Comparison of ENCODE assay signal across 8 mouse cellular contexts in genomic region chr10:60279941-60280301, GRCm38 (mm10). TPM values are rescaled to one million over a fixed set of nuclear protein-coding genes. Genes with fewer than 3 reads are reported as not detected.
DNase-seq lines count a peak whose midpoint lies in the region; ATAC-seq lines count a peak whose summit lies in the region.

No protein-coding gene starts in this region.

- WGBS in intestine, embryonic 15.5 days: 85% methylated on average over 9 of the region's 9 CpGs
- WGBS in liver, embryonic 11.5 days: 90% methylated on average over 9 of the region's 9 CpGs

- peaks cover 39% of the 10 kb centered on the region for H3K4me1 ChIP-seq in intestine, embryonic 15.5 days (replicated peaks)
- H3K4me1 ChIP-seq in liver, embryonic 11.5 days (replicated peaks; ENCODE audit: control insufficient read depth, insufficient read depth, low read length): peaks cover 37% of the 10 kb centered on the region

- no peaks in the 10 kb centered on the region for H3K9me3 ChIP-seq in intestine, embryonic 15.5 days
- no peaks in the 10 kb centered on the region for H3K9me3 ChIP-seq in liver, embryonic 11.5 days (ENCODE audit: control insufficient read depth, low read length)

- H3K4me2 ChIP-seq in intestine, embryonic 15.5 days (replicated peaks): peak overlapping the region; percentile 72; the same call in 1 of the 2 replicates
- peak overlapping the region; percentile 72; the same call in 1 of the 2 replicates for H3K4me2 ChIP-seq in liver, embryonic 11.5 days

- H3K27ac ChIP-seq in intestine, embryonic 15.5 days: no peak overlapping the region
- no peak overlapping the region for H3K27ac ChIP-seq in liver, embryonic 11.5 days (ENCODE audit: low read depth, low read length)

- no peak overlapping the region for H3K4me3 ChIP-seq in intestine, embryonic 15.5 days (replicated peaks)
- no peak overlapping the region for H3K4me3 ChIP-seq in liver, embryonic 11.5 days (ENCODE audit: low read depth, low read length)

- DNase-seq in layer of hippocampus, adult 18-20 months (ENCODE audit: low spot score in 2 of 2): peak; percentile 60 to 85
- no peak for DNase-seq in layer of hippocampus, postnatal 14 days (ENCODE audit: low spot score in 2 of 2)
- DNase-seq in adrenal gland, postnatal 25 days: peak; percentile 47
- DNase-seq in frontal cortex, postnatal 36 days (ENCODE audit: low spot score in 2 of 2): peak; percentile 80 to 87
- no peak for DNase-seq in liver, embryonic 11.5 days (ENCODE audit: low spot score)
- peak; percentile 77 to 83 for DNase-seq in right cerebral cortex, postnatal 10 days (ENCODE audit: low spot score in 2 of 2)

- H3K36me3 ChIP-seq in intestine, embryonic 15.5 days: no peaks in the 10 kb centered on the region
- no peaks in the 10 kb centered on the region for H3K36me3 ChIP-seq in liver, embryonic 11.5 days (ENCODE audit: control insufficient read depth, insufficient read depth, low read length)

- ATAC-seq in intestine, embryonic 15.5 days: no peak
- ATAC-seq in liver, embryonic 11.5 days (replicated peaks; ENCODE audit: low FRiP score): no peak
- ATAC-seq in granulocyte monocyte progenitor cell, adult 5-6 weeks (replicated peaks; ENCODE audit: poor library complexity, severe bottlenecking): no peak

- 0 out of 2 replicates have a peak overlapping the region, but pooled peaks have one; percentile 1 for H3K9ac ChIP-seq in intestine, embryonic 15.5 days
- no peak overlapping the region for H3K9ac ChIP-seq in liver, embryonic 11.5 days (ENCODE audit: low read depth, low read length)

- no peaks in the 10 kb centered on the region for H3K27me3 ChIP-seq in intestine, embryonic 15.5 days (replicated peaks)
- no peaks in the 10 kb centered on the region for H3K27me3 ChIP-seq in liver, embryonic 11.5 days (replicated peaks; ENCODE audit: control insufficient read depth, insufficient read depth, low read length)

RNA-seq across cellular contexts. Expression of gene Psap, which starts 2.5 kb away (rescaled TPM):
- 1,000 to 10,000 TPM; 1,436 to 1,491 TPM for total RNA-seq in layer of hippocampus, adult 18-20 months (2021)
- total RNA-seq in layer of hippocampus, postnatal 14 days (2021): 1,000 to 10,000 TPM; 1,391 to 1,455 TPM
- 910 and 984 TPM in 2 replicates for total RNA-seq in adrenal gland, postnatal 25 days (2021)
- polyA plus RNA-seq in intestine, embryonic 15.5 days (2015; fragmentation: Nextera tagmentation; extraction: Ambion mirVana): 144 and 147 TPM in 2 replicates
- polyA plus RNA-seq in liver, embryonic 11.5 days (2014; fragmentation: Nextera tagmentation; extraction: Ambion mirVana): 57.0 and 59.8 TPM in 2 replicates
- 263 and 293 TPM in 2 replicates for total RNA-seq in granulocyte monocyte progenitor cell, adult 5-6 weeks (2014; fragmentation: Nextera tagmentation)
- total RNA-seq in granulocyte monocyte progenitor cell, adult 5-6 weeks (2017): 243 and 253 TPM in 2 replicates

Comparison
In these comparisons a context has a peak if more than half of its experiments do, and no peak if none do; other contexts are left out.
1. DNase-seq: peak in layer of hippocampus, adult 18-20 months (2 of 2), adrenal gland, postnatal 25 days (single experiment), frontal cortex, postnatal 36 days (2 of 2) and right cerebral cortex, postnatal 10 days (2 of 2); none in layer of hippocampus, postnatal 14 days (0 of 2) and liver, embryonic 11.5 days (single experiment).